Mouse (Mus musculus) G1E (cell line): ENCODE data around the gene Unc45b. TPM values are rescaled to one million over a fixed set of nuclear protein-coding genes. Genes with fewer than 3 reads are reported as not detected.

ENCODE experiments used
- ATAC-seq: 2 replicates; pipeline ENCODE4 v1.8.0; 2016; ENCODE audit warnings: mild to moderate bottlenecking; ENCODE audit not compliant: insufficient number of reproducible peaks, poor library complexity, low FRiP score, severe bottlenecking; ENCODE audit errors: extremely low read depth
- DNase-seq: peaks from one replicate; pipeline ENCODE4 v3.0.0; 2012; ENCODE audit warnings: low spot score
- H3K27me3 ChIP-seq: 2 replicates; pipeline ENCODE4 v1.6.1; 2012; ENCODE audit warnings: mild to moderate bottlenecking, low read length, inconsistent platforms; ENCODE audit not compliant: insufficient read depth
- H3K36me3 ChIP-seq: replicated peaks from 2 replicates; pipeline ENCODE3; 2012; ENCODE audit warnings: mild to moderate bottlenecking, inconsistent platforms
- H3K4me1 ChIP-seq: 2 replicates; pipeline ENCODE4 v1.6.1; 2012; ENCODE audit warnings: low read depth, low read length, inconsistent platforms, mixed read lengths; ENCODE audit not compliant: insufficient read depth
- H3K4me3 ChIP-seq: 2 replicates; pipeline ENCODE4 v1.5.1; 2012; ENCODE audit warnings: low read depth, mild to moderate bottlenecking, inconsistent platforms, low read length, moderate library complexity, mixed read lengths
- H3K9me3 ChIP-seq: replicated peaks from 2 replicates; pipeline ENCODE4 v1.6.1; 2012; ENCODE audit warnings: inconsistent platforms
- CTCF ChIP-seq: IDR thresholded peaks from 2 replicates; pipeline ENCODE4 v1.5.1; 2012; ENCODE audit warnings: low read depth, low read length, inconsistent platforms, mixed read lengths
- GATA1 ChIP-seq: IDR thresholded peaks from 2 replicates; pipeline ENCODE4 v1.6.1; 2012; ENCODE audit warnings: borderline replicate concordance, low read length, inconsistent platforms, mixed read lengths
- GATA2 ChIP-seq: IDR thresholded peaks from 2 replicates; pipeline ENCODE4 v1.6.1; 2012; ENCODE audit warnings: low read depth, low read length, inconsistent platforms, borderline replicate concordance
- POLR2AphosphoS5 ChIP-seq: IDR thresholded peaks from 2 replicates; pipeline ENCODE4 v1.6.1; 2012; ENCODE audit warnings: low read depth, low read length, inconsistent platforms; ENCODE audit not compliant: insufficient replicate concordance
- TAL1 ChIP-seq: conservative IDR thresholded peaks from 2 replicates; pipeline ENCODE4 v1.6.1; 2012; ENCODE audit warnings: low read depth, low read length, inconsistent platforms, mixed read lengths
- polyA plus RNA-seq: library from polyadenylated mRNA; stranded (reverse); fragments of >175 nt; gene quantifications from 2 replicates; pipeline ENCODE4 v1.2.3, GENCODE M21; 2012
- total RNA-seq, 2 experiments: library from RNA; stranded (forward) in 1 of 2; stranded (reverse) in 1 of 2; fragments of 200-1000 nt in 1 of 2; fragments of >200 nt in 1 of 2; fragmentation: Nextera tagmentation in 1 of 2; gene quantifications; 2 replicates each; pipeline ENCODE4 v1.2.3; 2014 to 2017

Gene Unc45b
- total and polyA plus RNA-seq, 3 experiments, result 0.01 to 0.38 (median 0.33) TPM

DNA sequence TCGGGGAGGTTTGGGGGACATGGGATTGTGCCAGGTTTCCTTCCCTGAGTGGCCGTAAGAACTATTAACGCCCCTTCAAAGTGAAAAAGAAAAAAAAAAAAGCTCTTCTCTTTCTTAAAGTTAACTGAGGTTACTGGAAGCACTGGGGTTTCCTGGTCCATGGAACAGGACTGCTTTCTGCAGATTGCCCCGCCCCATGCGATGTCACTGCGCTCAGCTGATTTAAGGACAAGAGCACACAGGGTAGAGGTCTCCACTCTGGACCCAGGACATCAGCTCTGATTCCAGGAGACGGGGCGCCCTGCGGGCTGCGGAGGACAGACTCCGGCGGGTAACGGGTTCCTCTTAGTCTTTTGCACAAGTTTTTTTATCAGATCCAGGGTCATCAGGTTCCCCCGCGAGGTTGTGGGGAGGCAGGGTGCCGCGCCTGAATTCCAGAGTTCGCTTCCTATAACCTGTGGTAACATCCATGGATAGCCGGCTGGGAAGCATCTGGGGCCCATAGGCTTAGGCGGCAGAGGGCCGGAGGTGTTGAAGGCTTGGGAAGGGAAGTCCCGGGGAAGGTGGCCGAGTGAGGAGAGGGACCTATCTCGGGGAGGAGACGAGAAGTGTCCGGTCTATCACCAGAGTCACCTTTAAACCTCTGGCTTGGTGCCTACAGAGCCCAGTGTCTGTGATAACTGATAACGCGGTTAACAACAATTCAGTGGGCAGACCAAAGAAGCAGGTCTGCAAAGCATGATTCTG, 41.7 kb downstream of the Unc45b start:
- peaks cover 54% of the 10 kb centered on the region for H3K4me1 ChIP-seq
- no peaks in the 10 kb centered on the region for H3K9me3 ChIP-seq
- DNase-seq, result peak; percentile 40
- no peaks in the 10 kb centered on the region for H3K36me3 ChIP-seq
- ATAC-seq, result peak; percentile 62
- H3K27me3 ChIP-seq, result peaks cover 24% of the 10 kb centered on the region
- peak; percentile 80 for TF ChIP-seq TAL1
- no peak for TF ChIP-seq GATA1
- H3K4me3 ChIP-seq, result peak overlapping the region; percentile 68

DNA sequence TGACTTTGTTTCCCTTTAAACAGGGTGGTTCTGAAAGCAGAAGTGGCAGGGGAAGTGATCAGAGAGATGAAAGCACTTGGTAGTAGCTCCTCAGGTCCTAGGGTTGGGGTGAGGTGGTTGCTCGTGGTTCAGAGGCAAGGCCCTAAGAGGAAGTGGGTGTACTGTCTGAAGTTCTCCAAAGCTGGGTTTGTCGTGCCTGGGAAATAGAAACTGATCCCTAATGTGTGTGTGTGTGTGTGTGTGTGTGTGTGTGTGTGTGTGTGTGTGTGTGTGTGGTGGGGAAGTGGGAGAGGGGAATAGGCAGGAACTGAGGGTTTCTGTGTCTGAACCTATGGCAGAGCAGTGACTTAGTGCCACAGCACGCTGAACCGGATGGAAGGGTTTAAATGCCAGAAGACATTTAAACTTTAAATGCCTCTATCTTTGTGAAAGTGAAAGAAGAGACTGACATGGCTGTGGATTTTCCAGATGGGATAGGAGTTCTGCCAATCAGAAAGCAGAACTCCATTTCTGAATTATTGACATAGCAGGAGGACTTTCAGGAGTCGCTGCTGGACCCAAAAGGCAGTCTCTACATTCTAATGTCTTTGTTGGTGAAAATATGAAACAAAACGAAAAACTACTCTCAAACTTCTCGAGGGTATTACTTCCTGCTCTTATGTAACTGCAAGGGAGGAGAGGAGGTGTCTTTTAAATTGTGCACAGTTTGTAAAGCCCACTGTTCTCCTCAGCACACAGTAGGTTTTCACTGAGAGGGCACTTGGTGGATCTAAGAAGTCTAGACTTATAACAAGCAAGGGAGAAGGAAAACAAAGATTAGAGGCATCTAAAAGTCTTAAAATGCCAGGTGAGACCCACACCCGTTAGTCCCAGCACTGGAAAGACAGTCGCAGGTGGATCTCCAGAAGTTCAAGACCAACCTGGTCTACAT, 42.5 kb downstream of the Unc45b start:
- Histone ChIP-seq H3K27me3 (peaks cover 21% of the 10 kb centered on the region), H3K4me1 (peaks cover 60% of the 10 kb centered on the region), H3K9me3 (no peaks in the 10 kb centered on the region), H3K4me3 (peak overlapping the region; percentile 68), H3K36me3 (no peaks in the 10 kb centered on the region)
- ATAC-seq (peak; percentile 56), DNase-seq (peak; percentile 35)
- TF ChIP-seq GATA1, result no peak
- no peak for TF ChIP-seq CTCF
- no peak for TF ChIP-seq GATA2
- no peak for TF ChIP-seq POLR2AphosphoS5
- no peak for TF ChIP-seq TAL1

DNA sequence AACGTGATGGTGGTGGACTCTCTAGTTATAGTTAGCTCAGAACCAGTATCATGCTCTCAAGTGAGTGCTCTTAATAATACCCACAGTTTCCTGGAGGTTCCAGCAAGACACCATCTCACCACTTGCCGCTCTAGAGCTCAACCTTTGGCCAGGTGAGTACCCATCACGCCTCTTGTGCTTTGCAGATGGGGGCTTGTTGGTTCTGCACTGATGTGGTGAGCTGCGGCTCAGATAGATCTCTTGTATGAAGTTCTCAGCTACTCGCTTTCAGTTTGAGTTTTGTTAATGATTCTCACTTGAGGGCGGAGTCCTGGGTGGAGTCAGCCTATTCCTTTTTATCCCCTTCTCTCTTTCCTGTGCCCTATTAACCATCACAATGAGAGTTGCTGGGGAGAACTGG, 44.3 kb downstream of the Unc45b start:
- Histone ChIP-seq H3K9me3 (no peaks in the 10 kb centered on the region), H3K36me3 (no peaks in the 10 kb centered on the region), H3K4me1 (peaks cover 60% of the 10 kb centered on the region), H3K27me3 (peaks cover 7% of the 10 kb centered on the region), H3K4me3 (no peak overlapping the region)
- no peak for TF ChIP-seq CTCF
- TF ChIP-seq GATA1, result no peak
- TF ChIP-seq TAL1, result no peak
- no peak for TF ChIP-seq GATA2
- no peak for TF ChIP-seq POLR2AphosphoS5
- ATAC-seq (no peak), DNase-seq (no peak)

DNA sequence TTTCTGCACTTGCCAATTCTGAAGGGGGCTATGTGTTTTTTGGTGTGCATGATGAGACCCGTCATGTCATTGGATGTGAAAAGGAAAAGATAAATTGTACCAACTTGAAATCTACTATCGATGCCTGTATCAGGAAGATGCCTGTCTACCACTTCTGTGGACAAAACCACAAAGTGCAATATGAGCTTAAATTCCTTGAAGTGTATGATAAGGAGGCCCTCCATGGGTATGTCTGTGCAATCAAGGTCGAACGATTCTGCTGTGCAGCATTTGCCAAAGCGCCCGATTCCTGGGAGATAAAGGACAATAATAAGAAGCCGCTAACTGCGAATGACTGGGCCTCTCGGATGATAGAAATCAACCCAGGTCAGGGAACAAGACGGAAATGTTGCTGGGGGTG, 46.6 kb downstream of the Unc45b start:
- no peaks in the 10 kb centered on the region for H3K36me3 ChIP-seq
- H3K27me3 ChIP-seq, result peaks cover 13% of the 10 kb centered on the region
- H3K9me3 ChIP-seq, result no peaks in the 10 kb centered on the region
- H3K4me1 ChIP-seq, result peaks cover 44% of the 10 kb centered on the region
- no peak for TF ChIP-seq GATA1
- no peak for TF ChIP-seq POLR2AphosphoS5
- TF ChIP-seq GATA2, result no peak
- TF ChIP-seq TAL1, result no peak
- no peak for TF ChIP-seq CTCF
- ATAC-seq (peak; percentile 24; the same call in 1 of the 2 replicates), DNase-seq (no peak)
- H3K4me3 ChIP-seq, result no peak overlapping the region

DNA sequence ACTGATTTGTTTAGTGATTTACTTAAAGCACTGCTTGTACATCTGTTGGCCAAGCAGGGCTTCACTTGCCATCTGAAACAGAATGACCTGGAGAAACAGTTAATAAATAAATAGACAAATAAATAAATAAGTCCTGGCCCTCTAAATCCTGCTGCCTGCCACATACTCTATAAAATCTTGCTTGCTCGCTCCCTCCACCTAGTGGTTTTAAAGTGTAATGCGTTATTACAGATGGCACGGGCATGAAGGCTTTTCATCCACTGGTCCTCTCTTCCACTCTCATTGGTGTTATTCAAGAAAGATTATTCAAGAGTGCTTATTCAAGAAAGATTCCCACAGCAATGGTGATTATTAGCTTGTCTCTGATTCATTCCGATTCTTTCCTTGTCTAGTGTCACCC, 49.3 kb downstream of the Unc45b start:
- peaks cover 30% of the 10 kb centered on the region for H3K4me1 ChIP-seq
- H3K27me3 ChIP-seq, result peaks cover 11% of the 10 kb centered on the region; the same call in 1 of the 2 replicates
- H3K4me3 ChIP-seq, result no peak overlapping the region
- no peaks in the 10 kb centered on the region for H3K36me3 ChIP-seq
- ATAC-seq (no peak), DNase-seq (peak; percentile 14)
- TF ChIP-seq CTCF, result peak; percentile 38; the same call in 1 of the 2 replicates
- TF ChIP-seq GATA2, result no peak
- no peaks in the 10 kb centered on the region for H3K9me3 ChIP-seq

DNA sequence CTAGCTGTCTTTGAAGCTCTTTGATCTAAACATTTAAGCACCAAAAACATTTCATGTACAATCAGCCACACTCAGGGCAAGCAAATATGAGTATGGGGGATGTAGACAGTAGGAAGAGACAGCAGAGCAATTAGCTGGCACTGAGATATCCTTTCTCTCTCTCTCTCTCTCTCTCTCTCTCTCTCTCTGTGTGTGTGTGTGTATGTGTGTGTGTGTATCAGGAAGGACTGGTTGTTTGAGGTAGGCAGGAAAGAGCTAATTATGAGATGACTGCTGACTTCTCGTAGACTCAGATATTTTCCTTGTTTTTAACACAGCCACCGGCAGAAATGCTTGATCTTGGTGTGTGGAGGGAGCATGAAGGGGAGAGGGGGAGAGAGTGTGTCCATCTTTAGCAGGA, 51.4 kb downstream of the Unc45b start:
- TF ChIP-seq POLR2AphosphoS5 (no peak), GATA1 (no peak), TAL1 (no peak), GATA2 (no peak), CTCF (no peak)
- Histone ChIP-seq H3K4me3 (no peak overlapping the region), H3K9me3 (no peaks in the 10 kb centered on the region), H3K4me1 (peaks cover 15% of the 10 kb centered on the region), H3K36me3 (no peaks in the 10 kb centered on the region), H3K27me3 (peaks cover 17% of the 10 kb centered on the region; the same call in 1 of the 2 replicates)
- DNase-seq (no peak), ATAC-seq (no peak)
